Mouse (Mus musculus) megakaryocyte, embryonic 14.5 days (primary cell): ENCODE measurements around the gene Igsf21.

Source experiments
- FLI1 ChIP-seq: IDR thresholded peaks from 2 replicates; pipeline ENCODE4 v1.6.1; 2012; ENCODE audit warnings: low read length, inconsistent platforms, mixed read lengths
- GATA1 ChIP-seq: IDR thresholded peaks from 3 replicates; pipeline ENCODE4 v1.6.1; 2012; ENCODE audit warnings: mixed read lengths, low read length, inconsistent platforms, borderline replicate concordance

DNA sequence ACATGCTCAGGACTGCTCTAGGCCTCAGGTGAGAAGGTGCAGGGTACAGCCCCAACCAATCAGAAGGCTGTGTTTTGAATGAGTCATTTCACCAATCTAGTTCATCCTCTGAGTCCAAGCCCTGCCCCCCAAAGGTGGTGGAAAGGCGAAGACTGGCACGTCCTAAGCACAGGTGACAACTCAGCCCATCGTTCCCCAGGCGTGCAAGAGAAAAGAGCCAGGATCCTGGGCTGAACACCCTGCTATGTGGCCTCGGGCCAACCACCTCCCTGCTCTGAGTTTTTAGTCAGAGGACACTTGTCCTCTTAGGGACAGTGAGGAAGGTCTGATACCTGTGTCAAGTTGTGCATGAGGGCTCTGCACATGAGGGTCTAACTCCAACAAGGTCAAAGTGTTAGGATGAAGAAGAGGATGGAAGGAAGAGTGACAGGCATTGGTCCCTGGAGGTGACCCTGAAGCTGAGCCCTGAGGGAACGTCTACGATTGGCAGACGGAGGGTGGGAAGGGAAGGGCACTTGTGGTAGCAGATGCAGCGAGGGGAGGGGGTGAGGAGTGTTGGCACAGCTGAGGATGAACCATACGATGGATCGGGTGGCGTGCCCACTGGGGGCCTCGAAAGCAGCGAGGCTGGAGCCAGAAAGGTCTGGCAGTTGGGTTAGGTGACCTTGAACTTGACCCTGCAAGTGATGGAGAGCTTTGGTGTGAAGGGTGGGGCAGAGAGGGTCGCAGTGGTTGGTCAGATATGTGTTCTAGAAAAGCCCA, 99.3 kb downstream of the Igsf21 start:
- TF ChIP-seq GATA1: no peak
- TF ChIP-seq FLI1: no peak
